Mouse (Mus musculus): ENCODE measurements around the gene Grin3b. TPM values are rescaled to one million over a fixed set of nuclear protein-coding genes. Genes with fewer than 3 reads are reported as not detected.
A peak's percentile ranks its signal among the peaks of the same experiment; 100 is the strongest.

The Grin3b gene
- polyA plus RNA-seq, 2 experiments, result 0.01 to 0.13 TPM

GRCm38 (mm10) chr10:79945507-79946234 is 24.8 kb upstream of the Grin3b start:
- no peak overlapping the region for H3K9ac ChIP-seq (replicated peaks)
- no peaks in the 10 kb centered on the region for H3K36me3 ChIP-seq (replicated peaks; ENCODE audit: control insufficient read depth, insufficient read depth, low read depth)
- ATAC-seq (ENCODE audit: insufficient read depth) (no peak), DNase-seq (ENCODE audit: low read depth in 3 of 3, low spot score in 3 of 3) (no peak)
- H3K4me3 ChIP-seq (ENCODE audit: insufficient read depth in 1 of 2, low read depth in 2 of 2, low read length in 2 of 2), result no peak overlapping the region
- H3K4me2 ChIP-seq (ENCODE audit: low read depth), result peak overlapping the region; percentile 27
- TF ChIP-seq CTCF (IDR thresholded peaks at IDR 0.05; ENCODE audit: low read depth) (no peak), EP300 (IDR thresholded peaks at IDR 0.05; ENCODE audit: low read depth) (no peak)
- H3K9me3 ChIP-seq (ENCODE audit: control insufficient read depth, low read length), result no peaks in the 10 kb centered on the region
- peaks cover 28 to 38% of the 10 kb centered on the region in 2 experiments for H3K4me1 ChIP-seq (replicated peaks; ENCODE audit: control insufficient read depth in 2 of 2, insufficient read depth in 2 of 2, low read length in 1 of 2)
- 50% methylated on average over 16 of the region's 16 CpGs for WGBS (ENCODE audit: insufficient replicate concordance)
- H3K27ac ChIP-seq, result no peak overlapping the region; the same call in 1 of the 2 replicates
- H3K27me3 ChIP-seq (ENCODE audit: control insufficient read depth, insufficient read depth, low read length), result no peaks in the 10 kb centered on the region

- peak overlapping the region; percentile 27 for H3K4me2 ChIP-seq (ENCODE audit: low read depth)
- ATAC-seq (ENCODE audit: insufficient read depth) (peak; percentile 64), DNase-seq (ENCODE audit: low read depth in 3 of 3, low spot score in 3 of 3) (no peak)
- peak overlapping the region; percentile 29 for H3K27ac ChIP-seq
- TF ChIP-seq CTCF (IDR thresholded peaks at IDR 0.05; ENCODE audit: low read depth), result no peak
- TF ChIP-seq EP300 (IDR thresholded peaks at IDR 0.05; ENCODE audit: low read depth), result no peak
- no peaks in the 10 kb centered on the region for H3K9me3 ChIP-seq (ENCODE audit: control insufficient read depth, low read length)
- H3K9ac ChIP-seq (replicated peaks), result no peak overlapping the region; the same call in 1 of the 2 replicates
- no peak overlapping the region; a peak in 1 of 4 replicates for H3K4me3 ChIP-seq (ENCODE audit: insufficient read depth in 1 of 2, low read depth in 2 of 2, low read length in 2 of 2)
- H3K27me3 ChIP-seq (ENCODE audit: control insufficient read depth, insufficient read depth, low read length), result no peaks in the 10 kb centered on the region
- WGBS (ENCODE audit: insufficient replicate concordance), result 5% methylated on average over 7 of the region's 7 CpGs
- peaks cover 28 to 38% of the 10 kb centered on the region in 2 experiments for H3K4me1 ChIP-seq (replicated peaks; ENCODE audit: control insufficient read depth in 2 of 2, insufficient read depth in 2 of 2, low read length in 1 of 2)
- no peaks in the 10 kb centered on the region for H3K36me3 ChIP-seq (replicated peaks; ENCODE audit: control insufficient read depth, insufficient read depth, low read depth)
These were observed 23.7 kb upstream of the Grin3b start for GRCm38 (mm10) chr10:79946752-79947322.

DNA sequence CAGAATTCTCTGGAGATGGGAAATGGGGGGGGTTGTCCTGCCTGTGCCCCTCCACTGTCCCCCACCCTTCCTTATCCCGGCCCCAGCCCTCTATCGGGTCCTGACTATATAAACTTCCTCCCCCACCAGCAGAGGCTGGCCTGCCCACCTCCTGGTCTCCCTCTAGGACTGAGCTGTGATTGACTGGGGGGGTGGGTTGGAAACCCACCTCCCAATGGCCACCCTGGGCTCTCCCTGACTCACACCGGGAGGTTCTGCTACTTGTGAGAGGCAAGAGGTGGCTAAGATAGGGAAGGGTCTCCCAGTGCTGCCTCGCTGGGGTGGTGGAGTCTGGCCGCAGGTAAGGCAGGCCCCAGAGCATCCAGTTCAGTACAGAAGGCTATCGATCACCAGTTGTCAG is 23.0 kb upstream of the Grin3b start:
- Histone ChIP-seq H3K27ac (no peak overlapping the region), H3K4me2 (ENCODE audit: low read depth) (no peak overlapping the region), H3K4me3 (ENCODE audit: insufficient read depth in 1 of 2, low read depth in 2 of 2, low read length in 2 of 2) (no peak overlapping the region), H3K4me1 (replicated peaks; ENCODE audit: control insufficient read depth in 2 of 2, insufficient read depth in 2 of 2, low read length in 1 of 2) (peaks cover 28 to 38% of the 10 kb centered on the region in 2 experiments), H3K9me3 (ENCODE audit: control insufficient read depth, low read length) (no peaks in the 10 kb centered on the region), H3K36me3 (replicated peaks; ENCODE audit: control insufficient read depth, insufficient read depth, low read depth) (no peaks in the 10 kb centered on the region), H3K27me3 (ENCODE audit: control insufficient read depth, insufficient read depth, low read length) (no peaks in the 10 kb centered on the region), H3K9ac (replicated peaks) (no peak overlapping the region)
- DNase-seq (ENCODE audit: low read depth in 3 of 3, low spot score in 3 of 3) (no peak), ATAC-seq (ENCODE audit: insufficient read depth) (no peak)
- WGBS (ENCODE audit: insufficient replicate concordance), result 62% methylated on average over 6 of the region's 6 CpGs
- TF ChIP-seq CTCF (IDR thresholded peaks at IDR 0.05; ENCODE audit: low read depth), result no peak
- TF ChIP-seq EP300 (IDR thresholded peaks at IDR 0.05; ENCODE audit: low read depth), result no peak

- Histone ChIP-seq H3K4me2 (ENCODE audit: low read depth) (no peak overlapping the region), H3K9me3 (ENCODE audit: control insufficient read depth, low read length) (no peaks in the 10 kb centered on the region), H3K4me3 (ENCODE audit: insufficient read depth in 1 of 2, low read depth in 2 of 2, low read length in 2 of 2) (no peak overlapping the region), H3K9ac (replicated peaks) (no peak overlapping the region), H3K36me3 (replicated peaks; ENCODE audit: control insufficient read depth, insufficient read depth, low read depth) (no peaks in the 10 kb centered on the region), H3K27me3 (ENCODE audit: control insufficient read depth, insufficient read depth, low read length) (no peaks in the 10 kb centered on the region), H3K4me1 (replicated peaks; ENCODE audit: control insufficient read depth in 2 of 2, insufficient read depth in 2 of 2, low read length in 1 of 2) (peaks cover 19 to 23% of the 10 kb centered on the region in 2 experiments), H3K27ac (no peak overlapping the region)
- 73% methylated on average over 4 of the region's 4 CpGs for WGBS (ENCODE audit: insufficient replicate concordance)
- no peak for DNase-seq (ENCODE audit: low read depth in 3 of 3, low spot score in 3 of 3)
- no peak for ATAC-seq (ENCODE audit: insufficient read depth)
- TF ChIP-seq CTCF (IDR thresholded peaks at IDR 0.05; ENCODE audit: low read depth) (no peak), EP300 (IDR thresholded peaks at IDR 0.05; ENCODE audit: low read depth) (no peak)
These were observed 20.6 kb upstream of the Grin3b start for GRCm38 (mm10) chr10:79949873-79950272.

DNA sequence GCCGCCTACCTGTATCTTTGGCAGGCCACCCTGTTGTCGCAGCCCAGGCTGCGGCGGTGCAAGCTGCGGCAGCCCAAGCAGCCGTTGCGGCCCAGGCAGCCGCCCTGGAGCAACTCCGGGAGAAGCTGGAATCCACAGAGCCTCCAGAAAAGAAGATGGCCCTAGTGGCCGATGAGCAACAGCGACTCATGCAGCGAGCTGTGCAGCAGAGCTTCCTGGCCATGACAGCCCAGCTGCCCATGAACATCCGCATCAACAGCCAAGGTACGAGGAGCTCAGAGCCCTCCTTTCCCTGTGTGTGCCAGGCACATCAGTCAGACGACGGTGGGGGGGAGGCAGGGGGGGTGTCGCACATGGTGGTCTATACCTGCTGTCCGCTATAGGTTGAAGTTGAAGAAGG is 19.9 kb upstream of the Grin3b start:
- TF ChIP-seq EP300 (IDR thresholded peaks at IDR 0.05; ENCODE audit: low read depth) (no peak), CTCF (IDR thresholded peaks at IDR 0.05; ENCODE audit: low read depth) (no peak)
- 83% methylated on average over 18 of the region's 18 CpGs for WGBS (ENCODE audit: insufficient replicate concordance)
- H3K9ac ChIP-seq (replicated peaks), result no peak overlapping the region
- no peaks in the 10 kb centered on the region for H3K36me3 ChIP-seq (replicated peaks; ENCODE audit: control insufficient read depth, insufficient read depth, low read depth)
- DNase-seq (ENCODE audit: low read depth in 3 of 3, low spot score in 3 of 3) (no peak), ATAC-seq (ENCODE audit: insufficient read depth) (no peak)
- no peak overlapping the region for H3K27ac ChIP-seq
- no peaks in the 10 kb centered on the region for H3K27me3 ChIP-seq (ENCODE audit: control insufficient read depth, insufficient read depth, low read length)
- H3K4me3 ChIP-seq (ENCODE audit: insufficient read depth in 1 of 2, low read depth in 2 of 2, low read length in 2 of 2), result no peak overlapping the region
- H3K4me2 ChIP-seq (ENCODE audit: low read depth), result no peak overlapping the region
- no peaks in the 10 kb centered on the region for H3K9me3 ChIP-seq (ENCODE audit: control insufficient read depth, low read length)
- H3K4me1 ChIP-seq (replicated peaks; ENCODE audit: control insufficient read depth in 2 of 2, insufficient read depth in 2 of 2, low read length in 1 of 2), result peaks cover 14 to 17% of the 10 kb centered on the region in 2 experiments

All from liver, embryonic 14.5 days (tissue).